Mouse (Mus musculus): ENCODE results near the gene Kcnab1.

DNA sequence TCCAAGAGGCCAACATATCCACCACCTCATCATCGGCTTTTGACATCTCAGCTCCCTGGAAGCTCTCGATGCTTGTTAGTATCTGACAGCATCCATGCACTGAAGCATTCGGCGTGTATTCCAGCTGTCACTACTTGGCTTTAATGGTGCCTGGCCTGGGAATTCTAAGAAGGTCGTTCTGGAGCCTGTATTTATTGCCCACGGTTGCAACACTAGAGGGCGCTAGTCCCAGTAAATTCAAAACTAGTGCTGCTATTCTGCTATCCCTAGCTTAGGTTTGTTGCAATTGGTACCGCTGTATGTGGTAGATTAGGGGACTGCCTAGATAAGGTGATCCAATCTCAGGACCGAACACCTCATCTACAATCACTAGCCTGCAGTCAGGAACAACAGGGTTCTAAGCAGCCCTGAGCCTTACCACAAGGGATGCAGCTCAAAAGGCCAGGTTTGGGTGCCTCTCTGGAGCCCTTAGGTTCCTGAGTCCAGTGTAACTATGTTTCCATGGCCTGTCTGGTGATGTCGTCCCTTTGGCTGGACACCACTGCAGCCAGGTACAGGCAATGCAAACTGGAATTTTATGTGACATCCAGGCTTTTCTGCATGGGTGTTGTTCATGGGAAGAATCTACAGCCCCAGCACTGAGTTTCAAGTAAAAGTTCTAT, 208.8 kb downstream of the Kcnab1 start:
- TF ChIP-seq CTCF (IDR thresholded peaks at IDR 0.05; ENCODE audit: low read depth, low read length) (peak; percentile 30), POLR2A (IDR thresholded peaks at IDR 0.05; ENCODE audit: insufficient read depth, low read length) (no peak), EP300 (IDR thresholded peaks at IDR 0.05; ENCODE audit: insufficient read depth, low read depth, low read length) (no peak)
